Mouse (Mus musculus): Measurements from ENCODE around the gene Neu2. TPM values are rescaled to one million over a fixed set of nuclear protein-coding genes. Genes with fewer than 3 reads are reported as not detected.

Neu2 gene
- polyA plus RNA-seq, 1 experiment: 0.67 TPM

DNA sequence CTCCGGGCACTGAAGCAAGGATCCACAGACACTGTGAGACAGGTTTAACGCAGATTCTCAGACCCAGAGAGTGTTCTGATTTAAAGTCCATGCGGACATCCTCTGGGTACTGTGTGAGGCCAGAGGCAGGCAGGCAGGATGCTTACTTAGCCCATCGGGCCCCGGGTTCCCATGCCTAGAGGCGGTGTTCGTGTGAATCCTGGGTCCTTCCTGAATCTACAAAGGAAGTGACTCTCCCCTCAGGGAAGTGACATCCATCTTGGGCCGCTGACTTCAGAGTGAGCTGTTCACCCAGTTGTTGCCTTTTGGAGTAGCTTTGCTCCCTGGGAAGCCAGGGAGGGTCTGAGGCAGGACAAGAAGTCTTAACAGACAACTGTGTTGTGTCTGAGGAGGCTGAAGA, 130.0 kb downstream of the Neu2 start:
- Histone ChIP-seq H3K27ac (replicated peaks; ENCODE audit: low read depth, low read length) (peak overlapping the region; percentile 86), H3K4me1 (ENCODE audit: control insufficient read depth, insufficient read depth, insufficient read length, low read length) (peaks cover 12% of the 10 kb centered on the region), H3K4me3 (ENCODE audit: insufficient read depth, low read depth, low read length) (no peak overlapping the region)

DNA sequence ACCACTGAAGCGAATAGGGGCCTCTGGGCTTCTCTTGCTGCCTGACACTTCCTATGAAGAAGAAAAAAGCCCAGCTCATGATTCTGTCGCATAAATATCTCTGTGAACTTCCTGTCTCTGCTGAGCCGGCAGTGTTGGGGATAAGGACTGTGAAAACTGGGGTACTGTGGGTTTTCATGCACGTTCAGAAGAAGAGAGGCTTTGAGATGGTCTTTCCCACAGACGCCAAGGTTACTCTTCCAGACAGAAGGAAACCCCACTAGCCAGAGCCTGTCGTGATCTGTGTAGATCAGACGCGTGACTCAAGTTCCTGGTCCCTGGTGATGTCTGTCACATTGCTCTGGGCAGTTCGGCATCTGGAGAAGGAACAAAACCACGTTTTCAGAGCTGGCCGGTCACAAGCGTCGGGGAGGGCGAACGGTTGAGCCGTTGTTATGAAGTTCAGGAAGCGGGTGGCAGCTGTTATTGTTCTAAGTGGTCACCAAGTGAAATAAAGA, 130.5 kb downstream of the Neu2 start:
- Histone ChIP-seq H3K4me3 (ENCODE audit: insufficient read depth, low read depth, low read length) (no peak overlapping the region), H3K27ac (replicated peaks; ENCODE audit: low read depth, low read length) (peak overlapping the region; percentile 86), H3K4me1 (ENCODE audit: control insufficient read depth, insufficient read depth, insufficient read length, low read length) (peaks cover 12% of the 10 kb centered on the region)

DNA sequence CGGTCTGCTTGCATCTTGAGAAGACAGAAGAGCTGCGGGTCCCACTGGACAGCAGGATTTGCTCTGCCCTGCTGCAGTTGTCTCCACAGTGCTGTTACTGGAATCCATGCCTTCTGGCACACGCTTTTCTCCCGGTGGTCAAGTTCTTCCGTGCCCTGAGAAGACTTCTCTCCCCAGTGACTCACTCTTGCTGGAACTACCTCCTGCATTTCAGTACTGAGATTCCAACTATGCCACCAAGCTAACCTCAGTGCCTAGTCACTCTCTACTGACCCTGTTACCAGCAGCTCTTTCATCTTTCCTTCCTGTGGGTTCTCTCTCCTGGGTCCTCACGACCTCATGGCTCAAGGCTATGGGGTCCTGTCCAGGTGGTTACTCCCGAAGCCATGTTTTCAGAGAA, 133.3 kb downstream of the Neu2 start:
- H3K4me3 ChIP-seq (ENCODE audit: insufficient read depth, low read depth, low read length): no peak overlapping the region
- H3K27ac ChIP-seq (replicated peaks; ENCODE audit: low read depth, low read length): no peak overlapping the region
- H3K4me1 ChIP-seq (ENCODE audit: control insufficient read depth, insufficient read depth, insufficient read length, low read length): peaks cover 12% of the 10 kb centered on the region

DNA sequence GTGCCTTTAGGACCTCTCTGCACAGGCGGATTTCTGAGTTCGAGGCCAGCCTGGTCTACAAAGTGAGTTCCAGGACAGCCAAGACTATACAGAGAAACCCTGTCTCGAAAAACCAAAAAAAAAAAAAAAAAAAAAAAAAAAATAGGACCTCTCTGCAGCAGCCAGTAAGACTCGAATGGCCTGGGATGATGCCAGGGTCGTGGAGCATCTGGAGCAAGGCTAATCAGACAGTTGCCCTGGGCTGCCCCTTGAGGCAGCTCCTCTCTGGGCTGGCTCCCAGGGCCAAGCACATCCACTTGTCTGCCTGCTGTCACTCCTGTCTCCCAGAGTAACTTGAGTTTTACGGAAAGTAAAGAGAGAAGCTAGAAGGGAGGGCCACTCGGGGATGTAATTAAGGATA, 135.4 kb downstream of the Neu2 start:
- Histone ChIP-seq H3K27ac (replicated peaks; ENCODE audit: low read depth, low read length) (no peak overlapping the region), H3K4me3 (ENCODE audit: insufficient read depth, low read depth, low read length) (no peak overlapping the region), H3K4me1 (ENCODE audit: control insufficient read depth, insufficient read depth, insufficient read length, low read length) (peaks cover 8% of the 10 kb centered on the region; the same call in 1 of the 2 replicates)

DNA sequence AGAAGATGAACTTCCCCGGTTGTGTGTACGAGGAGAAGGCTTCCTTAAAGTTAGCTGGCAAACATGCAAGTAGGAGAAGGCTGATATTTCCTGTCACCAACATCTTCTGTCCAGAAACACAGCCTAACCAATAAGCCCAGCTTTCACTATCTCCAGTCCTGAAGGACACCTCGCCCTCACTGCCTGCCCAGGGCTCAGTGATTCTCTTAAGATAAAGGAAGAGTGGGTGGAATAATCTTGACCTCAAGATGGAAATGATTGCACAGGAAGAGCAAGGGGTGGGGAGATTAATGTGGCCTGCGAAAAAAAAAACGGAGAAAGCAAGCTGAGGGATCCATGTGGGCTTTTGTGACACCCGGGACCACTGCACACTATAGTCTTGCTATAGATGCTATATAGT, 136.1 kb downstream of the Neu2 start:
- no peak overlapping the region for H3K4me3 ChIP-seq (ENCODE audit: insufficient read depth, low read depth, low read length)
- no peak overlapping the region for H3K27ac ChIP-seq (replicated peaks; ENCODE audit: low read depth, low read length)
- H3K4me1 ChIP-seq (ENCODE audit: control insufficient read depth, insufficient read depth, insufficient read length, low read length): peaks cover 12% of the 10 kb centered on the region

Other genes starting within 250 kb of the Neu2 start
- 3.3 and 10.2 TPM in 2 replicates for gene Efhd1, start 245.5 kb upstream of the Neu2 start, polyA plus RNA-seq (2012; ENCODE audit: insufficient read depth, insufficient read length, missing spikeins)
- 25.6 and 32.1 TPM in 2 replicates for gene Gigyf2, start 182.9 kb upstream of the Neu2 start, polyA plus RNA-seq (2012; ENCODE audit: insufficient read depth, insufficient read length, missing spikeins)
- not detected in 2 replicates for gene Kcnj13, start 115.2 kb upstream of the Neu2 start, polyA plus RNA-seq (2012; ENCODE audit: insufficient read depth, insufficient read length, missing spikeins)
- gene Snorc, start 39.6 kb upstream of the Neu2 start, polyA plus RNA-seq (2012; ENCODE audit: insufficient read depth, insufficient read length, missing spikeins): not detected in 2 replicates
- gene Ngef, start 64.0 kb downstream of the Neu2 start, polyA plus RNA-seq (2012; ENCODE audit: insufficient read depth, insufficient read length, missing spikeins): 0.55 and 0.83 TPM in 2 replicates
- 2.6 and 5.2 TPM in 2 replicates for gene Inpp5d, start 110.4 kb downstream of the Neu2 start, polyA plus RNA-seq (2012; ENCODE audit: insufficient read depth, insufficient read length, missing spikeins)
- gene Atg16l1, start 246.0 kb downstream of the Neu2 start, polyA plus RNA-seq (2012; ENCODE audit: insufficient read depth, insufficient read length, missing spikeins): 17.4 and 18.2 TPM in 2 replicates

Data from brown adipose tissue, adult 24 weeks (tissue).